Mouse (Mus musculus) left cerebral cortex, postnatal 25 days (tissue): ENCODE measurements at regions not wholly inside any gene's neighbourhood (a gene's known extent, or its start where the extent isn't known, plus 50 kb on each side); places are given as distances from the start of the nearest gene placed in this dataset.

ENCODE experiments used
- DNase-seq, 2 experiments: peaks; one replicate each; pipeline ENCODE4 v3.0.0; 2022; ENCODE audit warnings: low spot score in 2 of 2, mixed read lengths in 1 of 2
- intact Hi-C: fragments of 180-260 bp; cut with DNase I; formaldehyde crosslinking; loops from one replicate; pipeline ENCODE4 v1.15.1; 2025

GRCm38 (mm10) chr3:35282106-35282505 is 471.8 kb upstream of the Atp11b start:
- no peak for DNase-seq
- intact Hi-C loops, result no loop called here

DNA sequence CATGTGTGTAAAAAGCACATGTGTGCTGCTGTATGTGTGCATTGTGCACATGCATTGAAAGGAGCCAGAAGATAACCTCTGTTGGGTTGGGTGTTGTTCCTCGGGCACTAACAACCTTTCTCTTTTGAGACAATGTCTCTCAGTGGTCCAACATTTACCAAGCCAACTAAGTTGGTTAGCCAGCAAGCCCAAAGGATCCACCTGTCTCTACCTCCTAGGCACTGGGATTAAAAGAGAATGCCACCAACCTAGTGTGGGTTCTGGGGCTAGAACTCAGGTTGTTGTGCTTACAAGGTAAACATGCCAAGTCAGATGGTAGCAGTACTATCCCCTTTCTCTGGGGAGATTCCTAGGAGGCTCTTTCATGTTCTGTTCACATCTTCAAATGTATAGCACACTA is 459.1 kb upstream of the Atp11b start:
- DNase-seq, result no peak
- intact Hi-C loops, result no loop called here

GRCm38 (mm10) chr3:35295746-35296145 is 458.2 kb upstream of the Atp11b start:
- intact Hi-C loops, result no loop called here
- DNase-seq, result no peak

GRCm38 (mm10) chr3:35299036-35299435 is 454.9 kb upstream of the Atp11b start:
- no peak for DNase-seq
- intact Hi-C loops, result no loop called here

GRCm38 (mm10) chr3:35306013-35306412 is 447.9 kb upstream of the Atp11b start:
- no peak for DNase-seq
- intact Hi-C loops, result no loop called here

- intact Hi-C loops, result loop anchor here (10.0 kb wide), 1 partner anchor 159 kb away; no protein-coding TSS in a partner anchor
- DNase-seq, result no peak
Observed at GRCm38 (mm10) chr3:35314177-35314576, 439.7 kb upstream of the Atp11b start.

- intact Hi-C loops, result loop anchor here (10.0 kb wide), 1 partner anchor 160 kb away; no protein-coding TSS in a partner anchor
- DNase-seq, result no peak
Observed at GRCm38 (mm10) chr3:35315162-35315561, 438.7 kb upstream of the Atp11b start.

DNA sequence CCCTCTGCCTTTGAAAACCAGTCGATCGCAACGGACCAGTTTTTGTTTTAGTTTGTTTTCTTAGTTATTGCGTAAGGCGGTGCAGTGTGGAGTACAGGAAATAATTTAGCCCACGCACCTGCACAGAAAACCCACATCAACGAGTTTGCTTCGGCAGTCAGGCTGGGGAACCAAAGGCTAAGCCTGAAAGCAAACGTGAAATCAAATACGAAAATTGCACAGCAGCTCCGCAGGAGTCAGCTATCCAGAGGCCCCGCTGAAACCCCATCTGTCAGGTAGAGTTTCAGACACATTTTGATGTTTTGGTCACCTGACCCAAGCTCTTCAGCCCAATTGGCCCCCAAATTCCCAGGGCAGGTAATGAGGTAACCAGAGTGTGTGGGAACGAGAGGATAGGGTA is 435.6 kb upstream of the Atp11b start:
- no peak for DNase-seq
- intact Hi-C loops, result loop anchor here (10.0 kb wide), 1 partner anchor 164 kb away; no protein-coding TSS in a partner anchor

DNA sequence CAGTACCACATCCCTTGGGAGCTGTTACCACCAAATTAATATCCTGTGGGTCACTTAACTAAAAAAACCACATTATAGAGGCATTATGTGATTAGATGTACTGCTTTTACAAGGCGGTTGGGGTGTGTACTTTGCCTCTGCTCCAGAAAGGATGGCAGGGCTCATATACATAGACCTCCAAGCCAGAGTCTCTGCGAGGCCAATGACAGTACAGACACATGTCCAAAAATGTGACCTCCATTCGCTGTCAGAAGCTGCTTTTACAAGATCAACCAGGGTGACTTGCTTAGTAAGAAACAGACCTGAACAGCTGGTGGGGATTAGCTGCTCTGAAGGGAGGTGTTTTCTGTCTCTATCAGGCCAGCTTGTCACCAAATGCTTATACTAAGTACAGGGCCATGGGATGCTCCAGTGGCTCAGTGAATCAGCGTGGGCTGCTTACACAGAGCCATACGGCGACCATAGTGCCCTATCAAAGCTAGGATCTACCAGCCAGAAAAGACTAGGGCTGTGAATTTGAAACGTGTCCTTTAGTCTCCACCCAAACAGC is 433.0 kb upstream of the Atp11b start:
- DNase-seq, result no peak
- intact Hi-C loops, result loop anchor here (5.0 kb wide), 1 partner anchor 679 kb away; no protein-coding TSS in a partner anchor

- intact Hi-C loops, result loop anchor here (5.0 kb wide), 1 partner anchor 680 kb away; no protein-coding TSS in a partner anchor
- DNase-seq, result no peak
Observed at GRCm38 (mm10) chr3:35321991-35322390, 431.9 kb upstream of the Atp11b start.

DNA sequence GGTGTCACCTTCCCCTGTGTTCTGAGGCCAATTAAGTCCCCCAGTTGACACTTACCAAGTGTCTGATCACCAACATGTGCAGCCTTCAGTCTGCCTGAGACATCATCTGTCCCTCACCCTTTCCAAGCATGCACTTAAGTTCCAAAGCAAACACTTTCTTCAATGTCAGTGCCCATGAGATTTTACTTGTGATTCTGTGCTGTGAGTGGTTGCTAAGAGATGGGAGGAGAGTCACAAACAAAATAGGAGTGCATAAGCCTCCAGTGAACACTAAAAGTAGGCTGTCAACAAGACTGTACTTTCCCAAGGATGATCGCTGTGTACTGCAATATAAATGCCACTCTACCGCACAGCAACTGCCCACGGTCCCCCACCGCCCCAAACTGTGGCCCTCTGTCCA is 431.0 kb upstream of the Atp11b start:
- no peak for DNase-seq
- intact Hi-C loops, result loop anchor here (5.0 kb wide), 1 partner anchor 681 kb away; no protein-coding TSS in a partner anchor

DNA sequence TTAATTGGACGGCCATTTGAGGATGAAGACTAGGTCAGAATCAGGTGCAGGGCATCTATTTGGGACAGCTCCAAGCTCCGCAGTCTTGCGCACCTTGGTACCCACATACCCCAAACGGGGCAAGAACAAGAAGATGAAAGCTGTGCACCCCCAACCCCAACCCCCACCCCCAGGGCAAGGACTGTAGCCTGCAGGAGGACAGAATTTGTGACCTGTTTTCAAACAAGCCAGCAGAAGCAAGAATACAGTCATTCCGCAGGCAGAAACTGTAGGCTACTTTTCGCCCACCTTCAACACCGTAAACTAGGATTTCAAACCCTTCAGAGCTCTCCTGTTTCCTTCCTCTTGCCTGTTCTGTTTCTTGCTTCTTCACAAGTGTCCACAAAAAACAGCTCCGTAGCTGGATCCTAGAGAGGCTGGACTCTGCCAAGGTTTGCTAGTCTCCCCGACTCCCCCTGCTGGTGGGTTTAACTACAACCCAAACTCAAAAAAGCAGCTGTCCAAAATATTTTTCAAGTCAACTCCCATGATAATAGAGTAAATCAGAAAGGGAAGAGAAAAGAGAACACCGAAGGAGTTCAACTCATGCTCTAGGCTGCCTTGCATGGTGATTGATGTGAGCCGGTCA is 430.3 kb upstream of the Atp11b start:
- DNase-seq, result peak; percentile 55 to 80
- intact Hi-C loops, result loop anchor here (5.0 kb wide), 1 partner anchor 681 kb away; no protein-coding TSS in a partner anchor

- DNase-seq, result peak in 1 of 2 experiments; percentile 33
- intact Hi-C loops, result loop anchor here (5.0 kb wide), 1 partner anchor 682 kb away; no protein-coding TSS in a partner anchor
Observed at GRCm38 (mm10) chr3:35324186-35324585, 429.7 kb upstream of the Atp11b start.

DNA sequence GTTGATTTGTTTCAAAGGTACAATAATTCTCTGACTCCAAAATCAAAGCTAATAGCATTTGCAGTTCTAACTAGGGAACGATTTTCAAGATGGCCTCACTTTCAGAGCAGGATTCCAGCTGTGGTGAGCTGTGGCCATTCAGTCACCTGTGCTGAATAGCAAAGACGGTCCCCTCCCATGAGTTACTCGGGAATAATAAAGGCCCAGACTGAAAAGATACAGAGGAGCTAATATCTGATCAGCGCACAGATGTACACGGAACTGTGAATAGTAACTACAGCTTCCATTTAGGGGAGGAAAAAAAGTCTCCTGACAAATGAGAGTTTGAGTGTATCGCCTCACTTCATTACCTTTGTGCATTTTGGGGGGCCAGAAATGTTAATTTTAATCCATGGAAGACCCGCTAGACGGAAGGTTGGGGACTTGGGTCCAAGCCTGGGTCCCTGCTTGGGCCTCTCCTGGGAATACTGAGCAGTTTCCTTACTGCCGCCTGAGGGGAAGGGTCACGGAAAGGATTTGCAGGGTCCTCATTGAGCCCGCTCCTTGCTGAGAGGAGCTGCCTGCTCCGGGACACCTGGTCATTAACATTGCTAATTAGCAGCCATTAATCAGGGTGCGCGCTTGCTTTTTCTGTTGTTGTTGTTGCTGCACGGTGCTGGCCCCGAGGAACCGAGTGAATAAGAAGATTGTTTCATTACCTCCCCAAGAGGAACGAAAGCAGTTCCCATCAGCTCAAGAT is 421.2 kb upstream of the Atp11b start:
- no peak for DNase-seq
- intact Hi-C loops, result loop anchor here (5.0 kb wide), 1 partner anchor 150 kb away; no protein-coding TSS in a partner anchor

DNA sequence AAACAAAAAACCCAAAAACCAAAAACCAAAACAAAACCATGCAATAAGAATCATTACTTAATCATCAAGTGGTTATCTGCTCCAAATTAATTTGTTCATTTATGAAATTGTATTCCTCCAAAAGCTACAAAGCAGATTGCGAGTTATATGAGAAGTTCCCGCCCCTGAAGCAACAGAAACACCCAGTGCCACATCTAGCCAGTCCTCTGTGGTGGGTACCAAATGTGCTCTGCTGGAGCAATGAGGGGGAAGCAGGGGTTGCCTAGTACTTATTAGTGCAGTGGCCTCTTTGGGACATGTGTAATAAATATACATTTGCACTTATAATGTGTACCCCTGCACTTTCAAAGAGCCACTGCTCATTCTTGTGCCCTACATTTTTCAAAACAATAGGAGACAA is 419.9 kb upstream of the Atp11b start:
- intact Hi-C loops, result loop anchor here (5.0 kb wide), 1 partner anchor 148 kb away; no protein-coding TSS in a partner anchor
- no peak for DNase-seq

- intact Hi-C loops, result loop anchor here (5.0 kb wide), 1 partner anchor 148 kb away; no protein-coding TSS in a partner anchor
Observed at GRCm38 (mm10) chr3:35334546-35334945, 419.4 kb upstream of the Atp11b start.

GRCm38 (mm10) chr3:35335837-35336236 is 418.1 kb upstream of the Atp11b start:
- no peak for DNase-seq
- intact Hi-C loops, result no loop called here

More at GRCm38 (mm10) chr3:35334546-35334945, 419.4 kb upstream of the Atp11b start:
- DNase-seq, result no peak

GRCm38 (mm10) chr3:35340525-35340924 is 413.4 kb upstream of the Atp11b start:
- intact Hi-C loops, result loop anchor here (5.0 kb wide), 2 partner anchors 62 to 693 kb away; no protein-coding TSS in a partner anchor
- no peak for DNase-seq

- peak; percentile 49 to 85 for DNase-seq
- intact Hi-C loops, result loop anchor here (5.0 kb wide), 2 partner anchors 61 to 694 kb away; no protein-coding TSS in a partner anchor
Observed at GRCm38 (mm10) chr3:35340935-35341800, 412.7 kb upstream of the Atp11b start.
